22 mouse cellular contexts compared by ENCODE assay signal in the genomic region with DNA sequence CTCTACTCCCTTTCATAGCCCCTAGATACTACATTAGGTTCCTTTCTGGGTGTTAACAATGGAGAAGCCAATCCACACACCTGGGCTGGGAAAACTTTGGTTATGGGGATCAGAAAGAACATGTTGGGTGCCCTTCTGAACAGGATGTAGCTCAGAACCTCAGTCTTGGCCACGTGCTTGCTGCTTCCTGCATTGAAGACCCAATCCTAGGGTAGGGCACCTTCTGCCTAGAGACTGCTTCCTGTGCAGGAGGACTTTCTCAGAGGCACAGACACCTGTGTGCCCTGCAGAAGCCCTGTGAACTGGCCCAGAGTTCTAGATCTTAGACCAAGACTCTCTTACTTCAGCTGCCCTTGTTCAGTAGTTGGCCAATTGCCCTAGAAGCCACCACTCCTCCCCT. TPM values are rescaled to one million over a fixed set of nuclear protein-coding genes. Genes with fewer than 3 reads are reported as not detected.
A peak's percentile ranks its signal among the peaks of the same experiment; 100 is the strongest.
DNase-seq lines count a peak whose midpoint lies in the region; ATAC-seq and TF ChIP-seq lines count a peak whose summit lies in the region.
"Had no signal": no experiment of that assay in that cellular context is flagged by ENCODE, and none has a peak within 500 bp of the region (broad histone marks: within the 10 kb centered on the region; RNA-seq: fewer than 3 reads in every experiment).

No protein-coding gene starts in this region.

- H3K27me3 ChIP-seq in heart, embryonic 14.5 days (ENCODE audit: control insufficient read depth, insufficient read depth, low read length): no peaks in the 10 kb centered on the region
- H3K27me3 ChIP-seq in heart, adult 2 months (ENCODE audit: control insufficient read depth, insufficient read depth, low read length): no peaks in the 10 kb centered on the region
- H3K27me3 ChIP-seq in thymus, adult 2 months (ENCODE audit: control insufficient read depth, insufficient read depth, low read length): no peaks in the 10 kb centered on the region
- H3K27me3 ChIP-seq in hindbrain, embryonic 14.5 days (ENCODE audit: control insufficient read depth, insufficient read depth, low read length): no peaks in the 10 kb centered on the region
- H3K27me3 ChIP-seq: hindbrain, embryonic 13.5 days; megakaryocyte, embryonic 14.5 days; midbrain, embryonic 15.5 days; neural tube, embryonic 15.5 days had no signal

- 0 out of 2 replicates have a peak overlapping the region, but pooled peaks have one; percentile 3 for H3K4me2 ChIP-seq in heart, embryonic 14.5 days (ENCODE audit: low read length)
- no peak overlapping the region for H3K4me2 ChIP-seq in hindbrain, embryonic 14.5 days (replicated peaks)
- H3K4me2 ChIP-seq: hindbrain, embryonic 13.5 days; midbrain, embryonic 15.5 days; neural tube, embryonic 15.5 days had no signal

- peaks cover 2% of the 10 kb centered on the region; the same call in 1 of the 2 replicates for H3K79me2 ChIP-seq in heart, adult 2 months (replicated peaks; ENCODE audit: control insufficient read depth, insufficient read depth, low read length)

- H3K4me1 ChIP-seq in heart, embryonic 14.5 days (ENCODE audit: control insufficient read depth in 2 of 2, insufficient read depth in 2 of 2, low read length in 2 of 2): peaks cover 5 to 18% of the 10 kb centered on the region in 2 experiments
- no peaks in the 10 kb centered on the region for H3K4me1 ChIP-seq in heart, adult 2 months (ENCODE audit: control insufficient read depth, insufficient read depth, low read length)
- H3K4me1 ChIP-seq in thymus, adult 2 months (replicated peaks; ENCODE audit: control insufficient read depth, insufficient read depth, low read length): peaks cover 9% of the 10 kb centered on the region
- no peaks in the 10 kb centered on the region for H3K4me1 ChIP-seq in hindbrain, embryonic 14.5 days (replicated peaks; ENCODE audit: control insufficient read depth, insufficient read depth, low read length)
- H3K4me1 ChIP-seq: hindbrain, embryonic 13.5 days; midbrain, embryonic 15.5 days; neural tube, embryonic 15.5 days had no signal

- peak overlapping the region; percentile 67 to 69 for H3K27ac ChIP-seq in heart, embryonic 14.5 days (replicated peaks in 1 of 2; ENCODE audit: control insufficient read depth in 1 of 2, insufficient read depth in 1 of 2, low read depth in 2 of 2, low read length in 2 of 2)
- H3K27ac ChIP-seq in heart, adult 2 months: no peak overlapping the region
- H3K27ac ChIP-seq in thymus, adult 2 months (ENCODE audit: control insufficient read depth, insufficient read depth, low read length): no peak overlapping the region
- H3K27ac ChIP-seq in hindbrain, embryonic 14.5 days: no peak overlapping the region
- H3K27ac ChIP-seq: embryonic facial prominence, embryonic 10.5 days; gastrocnemius, adult 2 months; hindbrain, embryonic 13.5 days; midbrain, embryonic 15.5 days; neural tube, embryonic 15.5 days had no signal

- 82% methylated on average over 1 of the region's 1 CpGs for WGBS in heart, embryonic 14.5 days
- 56% methylated on average over 1 of the region's 1 CpGs for WGBS in heart, adult 2 months
- WGBS in thymus, adult 2 months: 4% methylated on average over 1 of the region's 1 CpGs
- 100% methylated on average over 1 of the region's 1 CpGs for WGBS in hindbrain, embryonic 14.5 days

- TF ChIP-seq EP300 in heart, adult 2 months (IDR thresholded peaks at IDR 0.05; ENCODE audit: insufficient read depth, low read depth, low read length): no peak

- no peak for TF ChIP-seq POLR2A in heart, adult 2 months (IDR thresholded peaks at IDR 0.05; ENCODE audit: insufficient read depth, low read depth, low read length)
- TF ChIP-seq POLR2A in thymus, adult 2 months (IDR thresholded peaks at IDR 0.05; ENCODE audit: control insufficient read depth, extremely low read depth, insufficient read depth, low read length, poor library complexity): no peak

- no peak for ATAC-seq in heart, embryonic 14.5 days (ENCODE audit: insufficient number of reproducible peaks, insufficient read depth, low FRiP score, low read depth)
- ATAC-seq in inflammation-experienced regulatory T-cells, adult 6 months: peak; percentile 78
- ATAC-seq in hindbrain, embryonic 14.5 days (ENCODE audit: low FRiP score): no peak
- ATAC-seq: intestine, postnatal 0 days; liver, postnatal 0 days; midbrain, embryonic 15.5 days had no signal

- no peak overlapping the region for H3K4me3 ChIP-seq in heart, embryonic 14.5 days (ENCODE audit: control insufficient read depth in 1 of 2, insufficient read depth in 1 of 2, low read depth in 1 of 2, low read length in 2 of 2)
- no peak overlapping the region for H3K4me3 ChIP-seq in heart, adult 2 months
- no peak overlapping the region for H3K4me3 ChIP-seq in thymus, adult 2 months (ENCODE audit: control insufficient read depth, insufficient read depth, low read length)
- H3K4me3 ChIP-seq in hindbrain, embryonic 14.5 days (replicated peaks; ENCODE audit: low read length): no peak overlapping the region
- H3K4me3 ChIP-seq: embryonic facial prominence, embryonic 10.5 days; gastrocnemius, adult 2 months; hindbrain, embryonic 13.5 days; megakaryocyte, embryonic 14.5 days; midbrain, embryonic 15.5 days; myocyte; neural tube, embryonic 15.5 days had no signal

- H3K9ac ChIP-seq in heart, embryonic 14.5 days (ENCODE audit: low read length): no peak overlapping the region
- no peak overlapping the region for H3K9ac ChIP-seq in heart, adult 2 months (ENCODE audit: low read depth, low read length)
- no peak overlapping the region for H3K9ac ChIP-seq in hindbrain, embryonic 14.5 days
- H3K9ac ChIP-seq: hindbrain, embryonic 13.5 days; liver, postnatal 0 days; midbrain, embryonic 15.5 days; neural tube, embryonic 15.5 days had no signal

- no peak for DNase-seq in heart, adult 2 months
- peak; percentile 16 for DNase-seq in thymus, adult 2 months
- DNase-seq in thymus, adult 18-20 months: no peak
- no peak for DNase-seq in hindbrain, embryonic 14.5 days (ENCODE audit: low spot score)
- no peak for DNase-seq in kidney, postnatal 36 days
- DNase-seq: cerebellum, adult 18-20 months; gastrocnemius, adult 2 months; layer of hippocampus, postnatal 36 days; left cerebral cortex, postnatal 4 days; liver, postnatal 0 days; right cerebral cortex, postnatal 14 days; spleen, adult 18-20 months had no signal

- intact Hi-C loops in heart, adult 2 months (cut with DNase I): no loop called here

- no peaks in the 10 kb centered on the region for H3K9me3 ChIP-seq in heart, embryonic 14.5 days (ENCODE audit: control insufficient read depth, low read length)
- no peaks in the 10 kb centered on the region for H3K9me3 ChIP-seq in hindbrain, embryonic 14.5 days (ENCODE audit: control insufficient read depth, low read length)
- H3K9me3 ChIP-seq: embryonic facial prominence, embryonic 10.5 days; G1E; hindbrain, embryonic 13.5 days; megakaryocyte, embryonic 14.5 days; midbrain, embryonic 15.5 days; neural tube, embryonic 15.5 days had no signal

- peaks cover 56% of the 10 kb centered on the region for H3K36me3 ChIP-seq in heart, embryonic 14.5 days (ENCODE audit: control insufficient read depth, insufficient read depth, low read length)
- 0 out of 2 replicates have a peak, but pooled peaks cover under 1% of the 10 kb centered on the region for H3K36me3 ChIP-seq in heart, adult 2 months (ENCODE audit: control insufficient read depth, insufficient read depth, low read length)
- H3K36me3 ChIP-seq in thymus, adult 2 months (ENCODE audit: control insufficient read depth, insufficient read depth, low read length): peaks cover 15% of the 10 kb centered on the region
- H3K36me3 ChIP-seq in hindbrain, embryonic 14.5 days (replicated peaks; ENCODE audit: control insufficient read depth, insufficient read depth): peaks cover 72% of the 10 kb centered on the region

- TF ChIP-seq CTCF in heart, adult 2 months (IDR thresholded peaks at IDR 0.05): no peak
- TF ChIP-seq CTCF in thymus, adult 2 months (IDR thresholded peaks at IDR 0.05; ENCODE audit: borderline replicate concordance, control insufficient read depth, extremely low read depth, insufficient read depth, low read length, poor library complexity): no peak

RNA-seq across cellular contexts. Expression of a gene that starts 14.7 kb away (rescaled TPM):
- 10.8 and 11.2 TPM in 2 replicates for polyA plus RNA-seq in heart, embryonic 14.5 days (2014; fragmentation: Nextera tagmentation; extraction: Ambion mirVana)
- 1 to 10 TPM; 6.7 to 7.3 TPM for total RNA-seq in heart, adult 2 months (2021)
- polyA plus RNA-seq in heart, adult 2 months (2012; rRNA removed): 4.3 and 6.9 TPM in 2 replicates
- polyA plus RNA-seq in thymus, adult 2 months (2012; rRNA removed): 6.7 and 7.1 TPM in 2 replicates
- 1 to 10 TPM; 3.8 to 5.3 (median 4.3) TPM for polyA plus RNA-seq in inflammation-experienced regulatory T-cells, adult 6 months (2017; shearing (Covaris generic))
- 13.4 and 13.7 TPM in 2 replicates for polyA plus RNA-seq in hindbrain, embryonic 14.5 days (2014; fragmentation: Nextera tagmentation; extraction: Ambion mirVana)

RNA-seq across cellular contexts. Expression of a gene that starts 57.4 kb away (rescaled TPM):
- polyA plus RNA-seq in heart, embryonic 14.5 days (2014; fragmentation: Nextera tagmentation; extraction: Ambion mirVana): 0.54 and 0.73 TPM in 2 replicates
- 1 to 10 TPM in 1 of 2 experiments, under 1 TPM in 1; 0.99 to 1.4 TPM for total RNA-seq in heart, adult 2 months (2021)
- polyA plus RNA-seq in heart, adult 2 months (2012; rRNA removed): 0.08 and 0.09 TPM in 2 replicates
- polyA plus RNA-seq in thymus, adult 2 months (2012; rRNA removed): not detected in 2 replicates
- polyA plus RNA-seq in inflammation-experienced regulatory T-cells, adult 6 months (2017; shearing (Covaris generic)): 1 to 10 TPM; 5.6 to 8.2 (median 8.1) TPM
- polyA plus RNA-seq in hindbrain, embryonic 14.5 days (2014; fragmentation: Nextera tagmentation; extraction: Ambion mirVana): 0.50 and 0.96 TPM in 2 replicates

Comparison
In these comparisons a context has a peak if more than half of its experiments do, and no peak if none do; other contexts are left out.
1. H3K27ac ChIP-seq: peak in heart, embryonic 14.5 days (2 of 2); none in heart, adult 2 months (single experiment), thymus, adult 2 months (single experiment) and hindbrain, embryonic 14.5 days (single experiment).